Mouse (Mus musculus) G1E-ER4 (cell line): ENCODE data around the gene E130208F15Rik. TPM values are rescaled to one million over a fixed set of nuclear protein-coding genes. Genes with fewer than 3 reads are reported as not detected.

ENCODE experiments used
- GATA1 ChIP-seq: IDR thresholded peaks from one replicate; pipeline ENCODE4 v1.8.0; 2012; ENCODE audit warnings: low read length, inconsistent platforms
- polyA plus RNA-seq: library from polyadenylated mRNA; stranded (reverse); fragments of >175 nt; gene quantifications from 2 replicates; pipeline ENCODE4 v1.2.3, GENCODE M21; 2012

E130208F15Rik gene
- 0.39 and 0.44 TPM in 2 replicates for polyA plus RNA-seq

DNA sequence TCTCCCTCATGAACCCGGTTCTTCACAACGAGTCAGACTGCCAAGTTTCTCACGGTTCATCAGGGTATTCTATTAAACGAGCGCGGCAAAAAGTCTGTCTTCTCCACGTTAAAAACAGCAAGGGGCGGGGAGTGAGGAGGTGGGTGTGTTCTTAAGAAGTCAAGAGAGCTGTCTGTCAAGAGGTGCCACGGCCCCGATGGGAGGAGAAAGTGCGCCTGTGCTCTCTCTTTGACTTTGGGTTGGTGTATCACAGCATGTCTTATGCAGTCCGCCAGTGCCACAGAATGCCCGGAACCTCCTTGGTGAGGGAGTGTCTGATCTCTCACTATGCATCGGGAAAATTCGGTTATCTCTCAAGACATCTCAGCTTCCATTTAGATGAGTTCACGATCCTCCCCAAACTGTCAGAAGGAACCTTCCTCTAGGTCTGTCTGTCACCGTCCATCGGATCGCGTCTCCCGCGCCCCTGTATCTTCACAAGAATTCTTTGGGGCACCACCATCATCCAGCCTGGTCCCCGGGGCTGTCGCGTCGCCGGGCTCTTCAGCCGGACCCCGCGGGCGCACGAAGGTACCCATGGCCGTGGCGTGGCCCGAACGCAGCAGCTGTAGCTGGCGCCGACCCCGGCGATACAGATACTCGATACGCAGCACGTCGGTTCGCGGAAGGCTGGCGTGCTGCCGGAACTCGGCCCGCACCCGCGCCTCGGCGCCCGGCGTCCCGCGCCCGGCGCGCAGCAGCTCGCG lies at the start of gene E130208F15Rik:
E130208F15Rik (plus strand) TSS at position 202 of the 746 bp plus-strand sequence.
- no peak for TF ChIP-seq GATA1

DNA sequence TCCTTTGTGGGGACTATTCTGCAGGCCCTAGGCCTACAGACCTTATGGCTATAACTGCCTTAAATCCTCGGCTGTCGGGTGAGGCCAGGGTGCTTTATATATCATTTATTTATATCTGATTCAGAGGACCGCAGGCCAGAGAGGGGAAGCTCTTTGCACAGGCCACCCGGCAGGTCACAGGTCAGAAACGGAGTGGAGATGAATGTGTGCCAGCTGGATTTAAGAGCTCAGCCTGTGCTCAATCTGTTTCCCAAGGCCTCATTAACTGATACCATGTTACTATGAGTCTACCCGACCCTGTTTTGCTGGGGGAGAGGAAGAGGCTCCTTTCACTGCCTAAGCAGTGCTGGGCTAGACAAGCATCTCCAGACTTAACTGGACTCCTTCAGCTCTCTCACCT lies 47.2 kb upstream of the E130208F15Rik start:
- TF ChIP-seq GATA1 = no peak

DNA sequence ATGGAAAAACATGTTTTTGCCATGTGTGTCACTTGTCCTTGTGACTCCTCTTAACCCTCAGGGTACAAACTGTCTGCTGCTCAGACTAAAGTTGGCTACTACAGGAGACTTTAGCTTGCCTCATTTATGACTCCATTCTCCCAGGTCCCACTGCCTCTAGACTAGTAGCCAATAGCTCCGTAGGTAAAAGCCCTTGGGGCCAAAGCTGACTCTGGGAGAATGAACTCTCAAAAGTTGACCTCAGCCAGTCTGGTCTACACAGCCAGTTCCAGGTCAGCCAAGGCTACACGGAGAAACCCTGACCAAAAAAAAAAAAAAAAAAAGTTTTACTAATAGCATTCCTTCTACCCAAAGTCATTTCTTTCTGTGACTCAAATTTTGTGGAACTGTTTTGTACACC lies 42.6 kb upstream of the E130208F15Rik start:
- TF ChIP-seq GATA1 = no peak

GRCm38 (mm10) chr7:30279536-30279935 lies 42.0 kb upstream of the E130208F15Rik start:
- no peak for TF ChIP-seq GATA1

GRCm38 (mm10) chr7:30279951-30280669 lies 41.4 kb upstream of the E130208F15Rik start, which contains the start of the genes Thap8 and Wdr62:
Gene Thap8 (plus strand): TSS chr7:30280094.
Gene Wdr62 (minus strand): TSS chr7:30280419.
- TF ChIP-seq GATA1 = no peak

- no peak for TF ChIP-seq GATA1
Measured at GRCm38 (mm10) chr7:30280670-30281138, 40.8 kb upstream of the E130208F15Rik start.

GRCm38 (mm10) chr7:30281522-30281921 lies 40.0 kb upstream of the E130208F15Rik start:
- TF ChIP-seq GATA1 = no peak

GRCm38 (mm10) chr7:30282740-30283139 lies 38.8 kb upstream of the E130208F15Rik start:
- TF ChIP-seq GATA1 = no peak

- no peak for TF ChIP-seq GATA1
Measured at GRCm38 (mm10) chr7:30286701-30287410, 34.7 kb upstream of the E130208F15Rik start.

- TF ChIP-seq GATA1 = no peak
Measured at GRCm38 (mm10) chr7:30288046-30288445, 33.5 kb upstream of the E130208F15Rik start.

- TF ChIP-seq GATA1 = no peak
Measured at GRCm38 (mm10) chr7:30289071-30289713, 32.3 kb upstream of the E130208F15Rik start.

DNA sequence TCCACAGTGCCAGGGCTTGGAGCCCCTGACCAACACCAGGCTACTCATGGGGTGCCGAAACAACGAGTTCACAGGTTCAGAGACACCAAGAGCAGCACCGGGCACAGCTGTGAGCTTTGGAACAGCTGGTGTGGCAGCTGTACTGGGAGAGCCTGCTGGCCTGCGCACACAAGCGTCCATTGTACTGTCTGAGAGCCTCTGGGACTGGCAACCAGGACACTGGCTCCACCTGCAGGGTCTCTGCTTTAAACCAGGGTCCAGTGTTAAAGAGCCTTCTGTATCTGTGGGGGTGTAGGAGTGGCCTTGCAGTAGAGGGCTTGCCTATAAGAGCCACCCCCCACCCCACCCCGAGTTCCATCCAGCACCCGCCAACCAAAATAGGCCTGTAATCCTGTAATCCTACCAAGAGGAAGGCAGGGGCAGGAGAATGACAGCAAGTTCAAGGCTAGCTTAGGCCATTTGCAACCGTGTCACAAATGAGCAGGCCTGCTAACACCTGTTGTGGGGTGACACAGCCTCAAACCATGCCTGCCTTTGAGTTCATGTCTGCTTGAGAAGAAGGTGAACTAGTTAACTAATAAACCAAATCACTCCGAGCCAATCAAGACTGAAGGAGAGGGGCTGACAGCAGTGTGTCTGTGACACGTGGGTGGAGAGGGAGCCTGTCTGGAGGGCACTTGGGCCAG lies 31.7 kb upstream of the E130208F15Rik start:
- TF ChIP-seq GATA1 = no peak

- no peak for TF ChIP-seq GATA1
Measured at GRCm38 (mm10) chr7:30291215-30292131, 30.1 kb upstream of the E130208F15Rik start, which contains the start of gene Clip3. Gene Clip3 (plus strand): TSS chr7:30291728.

- no peak for TF ChIP-seq GATA1
Measured at GRCm38 (mm10) chr7:30293795-30294194, 27.7 kb upstream of the E130208F15Rik start.
